Comparison of ENCODE assay signal across 29 mouse cellular contexts in the genomic region with DNA sequence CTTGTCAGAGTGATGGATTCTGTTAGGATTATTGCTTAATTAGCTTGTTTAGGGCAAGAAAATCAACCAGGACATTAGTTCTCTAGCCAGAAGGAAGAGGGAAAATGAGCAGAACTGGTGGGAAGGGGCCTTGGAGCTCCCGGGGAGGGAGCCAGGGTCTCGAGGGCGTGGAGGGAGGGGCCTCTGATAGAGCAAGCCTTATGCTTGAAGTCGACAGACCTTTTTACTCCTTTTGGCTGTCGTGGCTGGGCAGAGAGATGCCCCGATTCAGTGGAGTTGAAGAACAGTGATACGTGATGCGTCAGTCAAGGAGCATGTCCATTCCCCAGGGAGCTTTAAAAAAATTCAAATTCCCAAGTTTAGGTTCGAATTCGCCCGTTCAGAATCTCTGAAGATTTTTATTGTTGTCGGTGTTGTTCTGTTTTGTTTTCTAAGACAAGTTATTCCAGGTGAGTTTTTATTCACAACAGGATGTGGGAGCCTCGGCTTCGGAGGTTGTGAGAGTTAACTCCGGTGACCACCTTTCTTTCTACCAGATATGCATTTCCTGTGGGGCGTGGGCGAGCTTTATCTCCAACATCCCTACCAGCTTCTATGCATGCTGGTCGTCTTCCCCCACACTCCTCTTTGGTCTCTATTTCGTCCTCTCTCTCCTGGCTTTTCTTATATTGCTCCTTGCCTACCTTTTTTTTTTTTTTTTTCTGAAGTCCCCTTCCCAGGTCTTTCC.
DNase-seq lines count a peak whose midpoint lies in the region; ATAC-seq lines count a peak whose summit lies in the region.
"Had no signal": no experiment of that assay in that cellular context is flagged by ENCODE, and none has a peak within 500 bp of the region (broad histone marks: within the 10 kb centered on the region; RNA-seq: fewer than 3 reads in every experiment).

No protein-coding gene starts in this region.

- no peak overlapping the region for H3K4me2 ChIP-seq in kidney, embryonic 14.5 days (replicated peaks; ENCODE audit: low read depth, low read length)
- H3K4me2 ChIP-seq: embryonic facial prominence, embryonic 12.5 days; heart, embryonic 11.5 days; liver, embryonic 15.5 days; lung, embryonic 15.5 days; midbrain, embryonic 15.5 days; stomach, embryonic 15.5 days had no signal

- no peak for ATAC-seq in kidney, embryonic 14.5 days (ENCODE audit: low FRiP score, low TSS enrichment)
- ATAC-seq: hindbrain, postnatal 0 days; midbrain, embryonic 15.5 days; Patski had no signal

- H3K4me3 ChIP-seq in kidney, embryonic 14.5 days (ENCODE audit: low read length): no peak overlapping the region
- no peak overlapping the region for H3K4me3 ChIP-seq in hindbrain, embryonic 10.5 days
- H3K4me3 ChIP-seq: embryonic facial prominence, embryonic 12.5 days; left cerebral cortex, adult 2 months; limb, embryonic 10.5 days; liver, embryonic 15.5 days; lung, embryonic 15.5 days; megakaryocyte, embryonic 14.5 days; midbrain, embryonic 15.5 days; myocyte; stomach, embryonic 15.5 days had no signal

- no peak overlapping the region for H3K27ac ChIP-seq in kidney, embryonic 14.5 days (ENCODE audit: low read depth, low read length)
- no peak overlapping the region for H3K27ac ChIP-seq in hindbrain, embryonic 10.5 days
- H3K27ac ChIP-seq: embryonic facial prominence, embryonic 12.5 days; hindbrain, postnatal 0 days; left cerebral cortex, adult 2 months; limb, embryonic 10.5 days; liver, embryonic 15.5 days; lung, embryonic 15.5 days; midbrain, embryonic 15.5 days; stomach, embryonic 15.5 days had no signal

- H3K27me3 ChIP-seq in kidney, embryonic 14.5 days (ENCODE audit: control insufficient read depth, insufficient read depth, low read length): no peaks in the 10 kb centered on the region
- peaks cover 12% of the 10 kb centered on the region; the same call in 1 of the 2 replicates for H3K27me3 ChIP-seq in hindbrain, embryonic 10.5 days (ENCODE audit: insufficient read depth, poor library complexity, severe bottlenecking)
- H3K27me3 ChIP-seq: midbrain, embryonic 15.5 days; Patski had no signal

- peak; percentile 59 for DNase-seq in CD4-positive, CD25-positive, alpha-beta regulatory T cell, adult 2 months (ENCODE audit: low read depth, low spot score)
- peak; percentile 21 to 51 for DNase-seq in CD8-positive naive resting alpha-beta T cell, adult 2 months (ENCODE audit: low read depth in 2 of 2, low spot score in 2 of 2)
- peak; percentile 66 for DNase-seq in naive thymus-derived CD4-positive, alpha-beta T cell, adult 2 months (ENCODE audit: low read depth)
- peak; percentile 26 to 50 for DNase-seq in thymus, postnatal 36 days
- no peak for DNase-seq in frontal cortex, adult 2 months (ENCODE audit: extremely low spot score in 1 of 2, low spot score in 1 of 2)
- no peak for DNase-seq in hindbrain, embryonic 10.5 days (ENCODE audit: low spot score)
- DNase-seq: adrenal gland, adult 8-10 months; cerebellum, adult 11-12 months; cerebellum, postnatal 25 days; heart, postnatal 10 days; kidney, adult 18-20 months; kidney, postnatal 10 days; liver; lung, postnatal 36 days; right cerebral cortex, adult 18-20 months; right cerebral cortex, postnatal 4 days had no signal

- whole genome bisulfite sequencing in kidney, embryonic 14.5 days: 50% methylated on average over 19 of the region's 19 CpGs
- WGBS in hindbrain, embryonic 10.5 days: 68% methylated on average over 19 of the region's 19 CpGs

- no peak overlapping the region for H3K9ac ChIP-seq in kidney, embryonic 14.5 days (ENCODE audit: low read depth, low read length)
- H3K9ac ChIP-seq: embryonic facial prominence, embryonic 12.5 days; liver, embryonic 15.5 days; lung, embryonic 15.5 days; midbrain, embryonic 15.5 days; stomach, embryonic 15.5 days had no signal

- 0 out of 2 replicates have a peak, but pooled peaks cover 3% of the 10 kb centered on the region for H3K4me1 ChIP-seq in kidney, embryonic 14.5 days (ENCODE audit: control insufficient read depth, insufficient read depth, low read length)
- peaks cover 25% of the 10 kb centered on the region for H3K4me1 ChIP-seq in hindbrain, embryonic 10.5 days (replicated peaks)
- H3K4me1 ChIP-seq: embryonic facial prominence, embryonic 12.5 days; limb, embryonic 10.5 days had no signal

- no peaks in the 10 kb centered on the region for H3K36me3 ChIP-seq in kidney, embryonic 14.5 days (ENCODE audit: control insufficient read depth, insufficient read depth, low read length)
- H3K36me3 ChIP-seq in hindbrain, embryonic 10.5 days: no peaks in the 10 kb centered on the region
- H3K36me3 ChIP-seq: embryonic facial prominence, embryonic 12.5 days; limb, embryonic 10.5 days; liver, embryonic 15.5 days; lung, embryonic 15.5 days; midbrain, embryonic 15.5 days; stomach, embryonic 15.5 days had no signal

- H3K9me3 ChIP-seq in kidney, embryonic 14.5 days (ENCODE audit: control insufficient read depth, low read length): no peaks in the 10 kb centered on the region
- H3K9me3 ChIP-seq in hindbrain, embryonic 10.5 days: no peaks in the 10 kb centered on the region
- H3K9me3 ChIP-seq: embryonic facial prominence, embryonic 12.5 days; limb, embryonic 10.5 days; liver, embryonic 15.5 days; lung, embryonic 15.5 days; megakaryocyte, embryonic 14.5 days; midbrain, embryonic 15.5 days; stomach, embryonic 15.5 days had no signal

Comparison
In these comparisons a context has a peak if more than half of its experiments do, and no peak if none do; other contexts are left out.
1. DNase-seq: peak in CD4-positive, CD25-positive, alpha-beta regulatory T cell, adult 2 months (single experiment), CD8-positive naive resting alpha-beta T cell, adult 2 months (2 of 2), naive thymus-derived CD4-positive, alpha-beta T cell, adult 2 months (single experiment) and thymus, postnatal 36 days (2 of 2); none in frontal cortex, adult 2 months (0 of 2) and hindbrain, embryonic 10.5 days (single experiment).